Mouse (Mus musculus): ENCODE results near the gene Fap.

- TF ChIP-seq CHD2 (IDR thresholded peaks at IDR 0.05; ENCODE audit: low read depth, low read length): no peak
- TF ChIP-seq ZNF384 (IDR thresholded peaks at IDR 0.05; ENCODE audit: low read depth, low read length): no peak
- TF ChIP-seq HCFC1 (IDR thresholded peaks at IDR 0.05; ENCODE audit: borderline replicate concordance, insufficient read depth, low read length): no peak
Observed at GRCm38 (mm10) chr2:62594491-62594890, 20.6 kb upstream of the Fap start.
